Mouse (Mus musculus) cerebellum, postnatal 4 days (tissue): ENCODE results near the gene Mbtd1.

Experiments used
- DNase-seq, 2 experiments: peaks; one replicate each; pipeline ENCODE4 v3.0.0; 2022; ENCODE audit warnings: low spot score in 2 of 2, mixed read lengths in 1 of 2

Gene Mbtd1

DNA sequence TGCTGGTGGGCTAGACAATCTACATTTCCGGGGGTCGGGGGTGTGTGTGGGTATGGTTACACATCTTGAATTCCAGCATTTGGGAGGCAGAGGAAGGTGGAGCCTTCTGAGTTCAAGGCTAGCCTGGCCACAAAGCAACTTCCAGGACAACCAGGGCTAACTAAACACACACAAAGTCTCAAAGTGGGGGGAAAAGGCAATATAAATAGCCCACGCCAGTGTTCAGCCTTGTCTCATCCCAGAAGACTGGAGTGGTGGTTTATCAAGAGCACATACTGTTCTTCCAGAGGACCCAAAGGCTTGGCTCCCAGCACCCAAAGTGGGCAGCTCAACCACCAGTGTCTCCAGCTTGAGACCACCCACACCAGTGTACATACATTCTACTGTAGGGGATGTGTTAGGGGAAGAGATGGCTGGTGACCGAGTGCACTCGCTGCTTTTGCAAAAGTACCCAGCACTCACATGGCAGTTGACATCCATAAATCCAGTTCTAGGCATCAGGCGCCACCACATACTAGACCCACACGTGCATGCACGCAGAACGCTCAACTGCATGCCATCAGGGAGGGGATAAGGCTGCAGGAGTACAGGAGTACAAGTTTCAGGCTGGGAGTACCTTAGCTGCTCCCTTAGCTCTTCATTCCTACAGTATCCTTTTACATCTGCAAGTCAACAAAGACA, 63.4 kb downstream of the Mbtd1 start:
- no peak for DNase-seq

- no peak for DNase-seq
These were observed 64.4 kb downstream of the Mbtd1 start for GRCm38 (mm10) chr11:93950045-93950444.

GRCm38 (mm10) chr11:93952376-93952775, 66.7 kb downstream of the Mbtd1 start:
- DNase-seq: no peak

GRCm38 (mm10) chr11:93954738-93955255, 69.1 kb downstream of the Mbtd1 start:
- no peak for DNase-seq

DNA sequence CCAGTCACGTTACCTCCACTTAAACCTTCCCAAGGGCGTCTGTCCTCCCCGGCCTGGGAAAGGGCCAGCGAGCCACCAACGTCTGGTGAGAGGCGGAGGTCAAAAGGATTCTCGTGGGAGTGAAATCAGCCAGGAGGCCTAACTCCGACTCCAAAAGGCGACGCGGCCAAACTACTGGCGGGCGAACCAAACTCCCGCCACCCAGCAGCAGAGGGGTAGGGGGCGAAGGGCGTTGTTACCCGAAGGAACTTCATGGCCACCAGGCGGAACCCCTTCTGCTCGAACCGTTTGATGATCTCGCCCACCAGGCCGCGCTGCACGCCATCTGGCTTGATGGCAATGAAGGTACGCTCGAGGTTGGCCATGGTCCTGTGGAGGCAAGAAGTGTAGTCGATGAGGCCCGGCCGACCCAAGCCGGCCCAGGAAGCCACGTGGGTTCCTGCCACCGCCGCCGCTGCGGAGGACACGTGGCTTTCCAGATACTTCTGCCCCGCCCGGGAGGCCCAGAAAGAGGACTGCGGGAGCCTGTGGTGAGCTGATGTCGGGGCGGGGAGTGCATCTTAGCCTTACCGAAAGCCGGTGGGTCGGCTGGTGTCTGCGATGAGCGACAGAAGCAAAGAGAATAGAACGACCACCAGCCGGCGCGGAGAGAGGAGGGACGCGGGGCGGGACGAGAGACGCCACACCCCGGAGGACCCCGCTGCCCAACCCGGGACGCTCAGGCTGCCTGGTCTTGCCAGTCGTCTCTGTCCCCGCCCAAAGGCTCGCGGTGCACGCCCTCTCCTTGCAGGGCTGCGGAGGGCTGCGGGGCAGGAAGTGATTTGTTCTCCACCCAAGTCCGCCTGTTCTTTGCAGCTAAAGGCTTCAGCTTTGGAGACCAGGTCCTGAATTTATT, 69.9 kb downstream of the Mbtd1 start:
- DNase-seq: peak; percentile 75 to 86

GRCm38 (mm10) chr11:93956159-93956558, 70.5 kb downstream of the Mbtd1 start, which contains the start of gene Nme2:
TSS of gene Nme2 (minus strand) at chr11:93956259.
- DNase-seq: no peak

GRCm38 (mm10) chr11:93957031-93957555, 71.4 kb downstream of the Mbtd1 start:
- DNase-seq: no peak

DNA sequence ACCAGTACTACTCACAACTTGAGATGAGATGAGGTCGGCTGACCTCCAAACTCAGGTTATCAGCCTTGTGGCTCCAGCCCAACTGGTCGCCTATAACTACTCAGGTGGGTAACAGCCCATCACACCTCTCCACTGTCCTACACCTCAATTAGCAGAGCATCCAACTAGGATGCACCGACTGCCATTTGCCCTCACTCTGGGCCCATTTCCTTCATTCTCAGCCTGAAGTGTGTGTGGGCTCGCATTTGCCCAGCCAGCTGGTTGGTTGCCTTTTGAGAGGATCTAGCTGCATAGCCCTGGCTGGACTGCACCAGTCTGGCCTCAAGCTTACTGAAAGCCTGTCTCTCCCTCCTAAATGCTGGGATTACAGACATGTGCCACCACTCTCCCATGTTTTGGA, 72.1 kb downstream of the Mbtd1 start:
- no peak for DNase-seq

GRCm38 (mm10) chr11:93961482-93961881, 75.8 kb downstream of the Mbtd1 start:
- no peak for DNase-seq

DNA sequence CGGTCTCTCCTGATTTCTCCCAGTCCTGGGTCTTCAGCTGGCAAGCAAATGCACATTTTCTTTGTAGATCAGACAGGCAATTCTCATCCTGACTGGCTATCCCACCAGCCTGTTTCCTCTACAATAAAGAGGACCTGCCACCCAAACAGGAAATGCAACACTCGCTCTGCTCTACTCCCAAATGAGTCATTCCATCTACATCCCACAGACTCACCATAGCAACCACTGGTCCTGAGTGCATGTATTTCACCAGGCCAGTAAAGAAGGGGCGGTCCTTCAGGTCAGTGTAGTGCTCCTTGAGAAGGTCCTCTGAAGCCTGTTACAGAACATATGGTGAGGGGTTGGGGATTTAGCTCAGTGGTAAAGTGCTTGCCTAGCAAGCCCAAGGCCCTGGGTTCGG, 77.4 kb downstream of the Mbtd1 start:
- DNase-seq: no peak

DNA sequence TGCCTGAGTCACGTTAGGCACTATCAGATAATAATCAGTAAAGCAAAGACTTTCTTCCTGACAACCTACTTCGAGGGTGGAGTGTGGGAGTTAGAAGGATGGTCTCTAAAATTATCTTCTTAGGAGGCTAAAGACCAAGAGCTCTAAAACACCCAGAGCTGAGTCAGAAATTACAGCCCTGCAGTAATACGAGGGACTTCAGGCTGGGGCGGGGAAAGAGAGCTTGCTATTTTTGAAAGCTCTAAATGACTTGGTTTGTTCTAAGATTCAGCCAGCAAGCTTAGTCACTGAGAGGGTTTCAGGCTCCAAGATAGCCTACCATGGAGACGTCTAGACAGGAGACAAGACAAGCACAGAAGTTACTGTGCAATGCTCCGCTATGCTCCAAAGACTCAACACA, 79.7 kb downstream of the Mbtd1 start:
- DNase-seq: no peak

DNA sequence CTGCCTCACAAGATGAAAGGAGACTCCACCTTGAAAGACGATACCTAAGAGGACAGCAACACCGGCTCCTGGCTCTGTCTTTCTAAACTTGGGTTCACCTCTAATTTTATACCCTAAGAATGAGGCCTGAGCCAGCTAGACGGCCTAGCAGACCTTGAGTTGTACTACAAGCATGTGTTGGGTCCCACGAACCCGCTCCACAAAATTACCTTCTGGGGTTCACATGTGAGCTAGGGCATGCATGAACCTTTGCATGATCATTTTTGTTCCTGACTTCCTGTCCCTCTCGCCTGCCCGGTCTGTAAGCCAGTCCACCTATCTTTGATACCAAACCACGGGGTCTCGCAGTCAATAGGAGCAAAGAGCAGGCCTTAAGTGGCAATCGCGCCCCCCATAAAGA, 81.7 kb downstream of the Mbtd1 start:
- DNase-seq: no peak

GRCm38 (mm10) chr11:93968005-93968847, 82.6 kb downstream of the Mbtd1 start, which contains the start of the genes Gm20390 and Nme1:
TSS of gene Gm20390 (minus strand) at chr11:93968293.
TSS of gene Nme1 (minus strand) at chr11:93968521.
- DNase-seq: peak; percentile 98

DNA sequence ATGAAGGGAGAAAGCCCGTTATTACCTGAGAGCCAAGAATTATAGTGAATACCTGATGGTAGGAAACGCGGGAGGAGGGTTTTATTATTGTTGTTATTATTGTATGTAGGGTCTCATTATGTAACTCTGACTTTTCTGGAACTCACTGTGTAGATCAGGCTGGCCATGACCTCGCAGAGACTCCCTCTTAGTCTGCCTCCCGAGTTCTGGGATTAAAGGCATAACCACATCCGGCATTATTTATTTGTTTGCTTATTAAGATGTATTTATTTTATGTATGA, 83.1 kb downstream of the Mbtd1 start:
- DNase-seq: no peak

DNA sequence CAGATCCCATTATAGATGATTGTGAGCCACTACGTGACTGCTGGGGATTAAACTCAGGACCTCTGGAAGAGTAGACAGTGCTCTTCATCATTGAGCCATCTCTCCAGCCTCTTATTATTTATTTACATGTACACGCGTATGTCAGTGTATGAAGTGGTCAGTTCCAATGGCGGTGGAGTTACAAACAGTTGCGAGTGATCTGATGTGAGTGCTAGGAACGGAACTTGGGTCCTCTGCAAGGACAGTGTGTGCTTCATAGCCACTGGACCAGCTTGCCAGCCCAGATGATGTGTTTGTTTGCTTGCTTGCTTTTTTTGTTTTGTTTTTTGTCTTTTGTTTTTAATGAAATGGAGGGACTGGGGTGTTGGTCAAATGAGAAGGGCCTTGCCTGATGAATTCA, 83.5 kb downstream of the Mbtd1 start:
- no peak for DNase-seq

DNA sequence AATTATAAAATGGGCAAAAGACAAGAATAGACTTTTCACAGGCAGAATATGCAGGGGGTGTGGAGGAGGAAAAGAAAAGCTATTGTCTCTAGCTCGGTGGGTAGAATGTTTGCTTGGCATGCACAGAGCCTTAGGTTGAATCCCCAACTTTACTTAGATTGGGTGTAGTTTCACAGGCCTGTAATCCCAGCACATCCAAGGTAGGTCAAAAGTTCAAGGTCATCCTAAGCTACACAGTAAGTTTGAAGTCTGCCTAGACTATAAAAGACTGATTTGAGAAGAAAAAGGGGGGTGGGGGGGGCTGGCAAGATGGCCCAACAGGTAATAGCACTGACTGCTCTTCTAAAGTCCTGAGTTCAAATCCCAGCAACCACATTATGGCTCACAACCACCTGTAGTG, 84.1 kb downstream of the Mbtd1 start:
- DNase-seq: no peak

GRCm38 (mm10) chr11:93972951-93973350, 87.3 kb downstream of the Mbtd1 start:
- no peak for DNase-seq

DNA sequence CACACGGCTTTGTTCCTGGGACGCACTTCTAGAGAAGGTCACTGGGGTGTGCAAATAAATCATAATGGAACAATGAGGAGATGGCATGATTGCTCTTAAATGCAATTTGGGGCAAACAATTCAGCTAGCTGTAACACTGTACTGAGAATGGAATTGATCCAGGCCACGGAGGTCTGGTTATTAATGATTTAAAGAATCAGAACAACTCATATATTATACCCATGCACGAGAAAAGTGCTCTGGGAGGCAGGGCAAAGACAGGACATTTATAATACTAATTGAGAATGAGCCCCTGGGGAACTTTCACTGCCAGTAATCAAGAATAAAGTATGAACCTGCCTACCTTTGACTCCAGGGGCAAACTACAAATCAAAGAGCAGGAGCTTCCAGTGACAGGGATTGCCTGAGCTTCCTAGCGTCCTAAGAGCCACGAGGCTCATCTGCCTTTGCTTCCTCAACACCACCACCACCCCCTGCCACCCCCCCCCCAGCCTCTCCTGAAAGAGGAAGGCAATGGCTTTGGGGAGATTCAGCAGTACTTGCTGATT, 93.9 kb downstream of the Mbtd1 start:
- DNase-seq: no peak

- DNase-seq: no peak
These were observed 99.0 kb downstream of the Mbtd1 start for GRCm38 (mm10) chr11:93984619-93985018.

GRCm38 (mm10) chr11:93985265-93985664, 99.6 kb downstream of the Mbtd1 start:
- no peak for DNase-seq

DNA sequence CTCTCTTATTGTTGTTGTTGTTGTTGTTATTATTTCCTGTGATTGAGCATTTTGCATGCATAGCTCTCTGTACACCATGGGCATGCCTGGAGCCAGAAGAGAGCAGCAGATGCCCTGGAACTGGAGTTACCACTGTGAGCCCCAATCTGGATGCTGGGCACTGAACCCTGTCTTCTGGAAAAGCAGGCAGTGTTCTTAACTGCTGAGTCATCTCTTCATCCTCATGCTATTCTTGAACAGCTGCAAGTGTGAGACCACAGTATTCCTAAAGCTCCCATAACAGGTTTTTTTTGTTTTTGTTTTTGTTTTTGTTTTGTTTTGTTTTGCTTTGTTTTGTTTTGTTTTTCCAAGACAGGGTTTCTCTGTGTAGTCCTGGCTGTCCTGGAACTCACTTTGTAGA, 100.6 kb downstream of the Mbtd1 start:
- no peak for DNase-seq
